24 mouse cellular contexts compared by ENCODE assay signal in genomic region chr3:82950639-82951038, GRCm38 (mm10). TPM values are rescaled to one million over a fixed set of nuclear protein-coding genes. Genes with fewer than 3 reads are reported as not detected.
A peak's percentile ranks its signal among the peaks of the same experiment; 100 is the strongest.
DNase-seq lines count a peak whose midpoint lies in the region; ATAC-seq and TF ChIP-seq lines count a peak whose summit lies in the region.
"Had no signal": no experiment of that assay in that cellular context is flagged by ENCODE, and none has a peak within 500 bp of the region (broad histone marks: within the 10 kb centered on the region; RNA-seq: fewer than 3 reads in every experiment).

No protein-coding gene starts in this region.

- 56% methylated on average over 7 of the region's 7 CpGs for WGBS in embryonic facial prominence, embryonic 14.5 days
- 26% methylated on average over 7 of the region's 7 CpGs for WGBS in intestine, embryonic 14.5 days
- WGBS in lung, postnatal 0 days: 24% methylated on average over 7 of the region's 7 CpGs
- WGBS in midbrain, postnatal 0 days: 81% methylated on average over 7 of the region's 7 CpGs

- H3K4me1 ChIP-seq in embryonic facial prominence, embryonic 14.5 days (ENCODE audit: control insufficient read depth, insufficient read depth, low read length): no peaks in the 10 kb centered on the region
- peaks cover 14% of the 10 kb centered on the region for H3K4me1 ChIP-seq in intestine, embryonic 14.5 days (replicated peaks; ENCODE audit: control insufficient read depth, insufficient read depth, low read length)
- no peaks in the 10 kb centered on the region for H3K4me1 ChIP-seq in lung, postnatal 0 days (ENCODE audit: insufficient read depth, low read depth, low read length)
- H3K4me1 ChIP-seq in midbrain, postnatal 0 days (ENCODE audit: insufficient read depth, low read length): no peaks in the 10 kb centered on the region
- H3K4me1 ChIP-seq: forebrain, embryonic 10.5 days; hindbrain, embryonic 13.5 days; limb, embryonic 10.5 days had no signal

- TF ChIP-seq CTCF in lung, postnatal 0 days (IDR thresholded peaks at IDR 0.05): no peak
- TF ChIP-seq CTCF in midbrain, postnatal 0 days (IDR thresholded peaks at IDR 0.05): no peak

- H3K4me3 ChIP-seq in embryonic facial prominence, embryonic 14.5 days (ENCODE audit: low read depth, low read length): no peak overlapping the region
- H3K4me3 ChIP-seq in intestine, embryonic 14.5 days (ENCODE audit: low read depth, low read length): no peak overlapping the region
- no peak overlapping the region for H3K4me3 ChIP-seq in lung, postnatal 0 days (ENCODE audit: low read depth, low read length)
- H3K4me3 ChIP-seq in midbrain, postnatal 0 days (ENCODE audit: low read depth, low read length): no peak overlapping the region
- H3K4me3 ChIP-seq: forebrain, embryonic 10.5 days; gastrocnemius, adult 2 months; heart, embryonic 12.5 days; hindbrain, embryonic 13.5 days; limb, embryonic 10.5 days; liver, embryonic 13.5 days; myocyte had no signal

- H3K4me2 ChIP-seq in embryonic facial prominence, embryonic 14.5 days (ENCODE audit: low read depth, low read length): no peak overlapping the region
- H3K4me2 ChIP-seq in intestine, embryonic 14.5 days (ENCODE audit: low read length): peak overlapping the region; percentile 36
- H3K4me2 ChIP-seq in lung, postnatal 0 days (replicated peaks; ENCODE audit: low read depth, low read length): no peak overlapping the region
- H3K4me2 ChIP-seq in midbrain, postnatal 0 days (ENCODE audit: low read depth, low read length, poor library complexity, severe bottlenecking): no peak overlapping the region
- H3K4me2 ChIP-seq: heart, embryonic 12.5 days; hindbrain, embryonic 13.5 days; liver, embryonic 13.5 days had no signal

- peak; percentile 12 for DNase-seq in embryonic facial prominence, embryonic 14.5 days (ENCODE audit: low spot score)
- DNase-seq in intestine, embryonic 14.5 days (ENCODE audit: low spot score): peak; percentile 58
- peak; percentile 42 for DNase-seq in lung, postnatal 0 days (ENCODE audit: low spot score)
- peak; percentile 72 for DNase-seq in retina, postnatal 1 day
- no peak for DNase-seq in kidney, postnatal 10 days
- DNase-seq in kidney, adult 8-10 months: no peak
- DNase-seq in midbrain, postnatal 0 days (ENCODE audit: low spot score): no peak
- DNase-seq: adrenal gland, adult 8-10 months; cerebellum, adult 9-11 months; gastrocnemius, adult 2 months; liver, embryonic 13.5 days; midbrain, embryonic 14.5 days; right cerebral cortex, postnatal 14 days; spleen, adult 18-20 months had no signal

- H3K27ac ChIP-seq in embryonic facial prominence, embryonic 14.5 days (replicated peaks; ENCODE audit: low read depth, low read length): no peak overlapping the region
- peak overlapping the region; percentile 82 for H3K27ac ChIP-seq in intestine, embryonic 14.5 days (ENCODE audit: low read depth)
- H3K27ac ChIP-seq in lung, postnatal 0 days (ENCODE audit: low read length): no peak overlapping the region
- no peak overlapping the region for H3K27ac ChIP-seq in midbrain, postnatal 0 days (ENCODE audit: low read depth, low read length)
- H3K27ac ChIP-seq: forebrain, embryonic 10.5 days; gastrocnemius, adult 2 months; hindbrain, embryonic 13.5 days; limb, embryonic 10.5 days; liver, embryonic 13.5 days had no signal

- 0 out of 2 replicates have a peak, but pooled peaks have one; percentile 30 for TF ChIP-seq EP300 in lung, postnatal 0 days (IDR thresholded peaks at IDR 0.05)

- no peak overlapping the region for H3K9ac ChIP-seq in embryonic facial prominence, embryonic 14.5 days (ENCODE audit: low read depth, low read length)
- no peak overlapping the region for H3K9ac ChIP-seq in intestine, embryonic 14.5 days (ENCODE audit: low read length)
- no peak overlapping the region for H3K9ac ChIP-seq in lung, postnatal 0 days (replicated peaks; ENCODE audit: low read depth)
- no peak overlapping the region for H3K9ac ChIP-seq in midbrain, postnatal 0 days (replicated peaks; ENCODE audit: low read length, poor library complexity, severe bottlenecking)
- H3K9ac ChIP-seq: heart, embryonic 12.5 days; hindbrain, embryonic 13.5 days; liver, embryonic 13.5 days had no signal

- H3K9me3 ChIP-seq in embryonic facial prominence, embryonic 14.5 days (ENCODE audit: control insufficient read depth, low read length): no peaks in the 10 kb centered on the region
- no peaks in the 10 kb centered on the region for H3K9me3 ChIP-seq in intestine, embryonic 14.5 days (ENCODE audit: control insufficient read depth, low read length)
- no peaks in the 10 kb centered on the region for H3K9me3 ChIP-seq in lung, postnatal 0 days (ENCODE audit: low read length)
- H3K9me3 ChIP-seq in midbrain, postnatal 0 days (ENCODE audit: low read length): no peaks in the 10 kb centered on the region
- H3K9me3 ChIP-seq: forebrain, embryonic 10.5 days; heart, embryonic 12.5 days; hindbrain, embryonic 13.5 days; limb, embryonic 10.5 days; liver, embryonic 13.5 days had no signal

- H3K27me3 ChIP-seq in embryonic facial prominence, embryonic 14.5 days (replicated peaks; ENCODE audit: control insufficient read depth, insufficient read depth, low read length): no peaks in the 10 kb centered on the region
- no peaks in the 10 kb centered on the region for H3K27me3 ChIP-seq in intestine, embryonic 14.5 days (replicated peaks; ENCODE audit: control insufficient read depth, insufficient read depth, low read length)
- no peaks in the 10 kb centered on the region for H3K27me3 ChIP-seq in lung, postnatal 0 days (replicated peaks; ENCODE audit: insufficient read depth, low read length)
- no peaks in the 10 kb centered on the region for H3K27me3 ChIP-seq in midbrain, postnatal 0 days (ENCODE audit: insufficient read depth, low read length)
- H3K27me3 ChIP-seq: heart, embryonic 12.5 days; hindbrain, embryonic 13.5 days; liver, embryonic 13.5 days had no signal

- ATAC-seq in embryonic facial prominence, embryonic 14.5 days (ENCODE audit: low read depth): no peak
- no peak; the same call in 1 of the 2 replicates for ATAC-seq in intestine, embryonic 14.5 days (replicated peaks; ENCODE audit: low FRiP score, low TSS enrichment, low read depth)
- ATAC-seq in lung, postnatal 0 days: peak; percentile 32; the same call in 1 of the 2 replicates
- no peak for ATAC-seq in midbrain, postnatal 0 days (ENCODE audit: low FRiP score)
- ATAC-seq: inflammation-experienced regulatory T-cells, adult 6 months had no signal

- no peaks in the 10 kb centered on the region for H3K36me3 ChIP-seq in embryonic facial prominence, embryonic 14.5 days (ENCODE audit: control insufficient read depth, insufficient read depth, low read length)
- no peaks in the 10 kb centered on the region for H3K36me3 ChIP-seq in intestine, embryonic 14.5 days (ENCODE audit: control insufficient read depth, insufficient read depth, low read length)
- no peaks in the 10 kb centered on the region for H3K36me3 ChIP-seq in lung, postnatal 0 days (ENCODE audit: insufficient read depth, low read length)
- H3K36me3 ChIP-seq in midbrain, postnatal 0 days (ENCODE audit: insufficient read depth, low read length): no peaks in the 10 kb centered on the region
- H3K36me3 ChIP-seq: forebrain, embryonic 10.5 days; heart, embryonic 12.5 days; hindbrain, embryonic 13.5 days; limb, embryonic 10.5 days; liver, embryonic 13.5 days had no signal

RNA-seq across cellular contexts. Expression of gene Lrat, which starts 46.9 kb away (rescaled TPM):
- polyA plus RNA-seq in embryonic facial prominence, embryonic 14.5 days (2014; fragmentation: Nextera tagmentation; extraction: Ambion mirVana): 0.17 and 0.36 TPM in 2 replicates
- 1.9 and 2.4 TPM in 2 replicates for polyA plus RNA-seq in intestine, embryonic 14.5 days (2014; fragmentation: Nextera tagmentation; extraction: Ambion mirVana)
- polyA plus RNA-seq in lung, postnatal 0 days (2015; fragmentation: Nextera tagmentation; extraction: Ambion mirVana): 0.48 and 0.64 TPM in 2 replicates
- 0.80 and 0.82 TPM in 2 replicates for total RNA-seq in midbrain, postnatal 0 days (2014; rRNA removed)
- 0.27 TPM in 2 replicates for polyA plus RNA-seq in midbrain, postnatal 0 days (2015; fragmentation: Nextera tagmentation; extraction: Ambion mirVana)
- total RNA-seq: megakaryocyte, adult 5-6 weeks had no signal
- polyA plus RNA-seq: forebrain, embryonic 10.5 days; inflammation-experienced regulatory T-cells, adult 6 months; limb, embryonic 10.5 days; myocyte; neural tube, embryonic 14.5 days had no signal

RNA-seq across cellular contexts. Expression of gene Fgg, which starts 56.9 kb away (rescaled TPM):
- 0.12 and 0.13 TPM in 2 replicates for polyA plus RNA-seq in embryonic facial prominence, embryonic 14.5 days (2014; fragmentation: Nextera tagmentation; extraction: Ambion mirVana)
- polyA plus RNA-seq in intestine, embryonic 14.5 days (2014; fragmentation: Nextera tagmentation; extraction: Ambion mirVana): not detected in 2 replicates
- 1.4 and 2.4 TPM in 2 replicates for polyA plus RNA-seq in lung, postnatal 0 days (2015; fragmentation: Nextera tagmentation; extraction: Ambion mirVana)
- total RNA-seq in midbrain, postnatal 0 days (2014; rRNA removed): not detected in 2 replicates
- 0.09 TPM in 1 of 2 replicates, not detected in the other for polyA plus RNA-seq in midbrain, postnatal 0 days (2015; fragmentation: Nextera tagmentation; extraction: Ambion mirVana)
- total RNA-seq: gastrocnemius, adult 2 months; heart, postnatal 25 days; megakaryocyte, adult 5-6 weeks had no signal
- polyA plus RNA-seq: cortical plate, adult 2 months; forebrain, embryonic 10.5 days; hindbrain, embryonic 13.5 days; inflammation-experienced regulatory T-cells, adult 6 months; midbrain, embryonic 14.5 days; myocyte had no signal

Comparison
In these comparisons a context has a peak if more than half of its experiments do, and no peak if none do; other contexts are left out.
1. DNase-seq: peak in embryonic facial prominence, embryonic 14.5 days (single experiment), intestine, embryonic 14.5 days (single experiment), lung, postnatal 0 days (single experiment) and retina, postnatal 1 day (single experiment); none in kidney, postnatal 10 days (single experiment), kidney, adult 8-10 months (0 of 2) and midbrain, postnatal 0 days (single experiment).